Mouse (Mus musculus) stomach, adult 2 months (tissue): ENCODE data around the gene Ripply1. TPM values are rescaled to one million over a fixed set of nuclear protein-coding genes. Genes with fewer than 3 reads are reported as not detected.

Source experiments
- polyA plus RNA-seq: library from polyadenylated mRNA; depleted of rRNA; stranded (reverse); fragments of >200 nt; gene quantifications from 2 replicates; pipeline ENCODE4 v1.2.3, GENCODE M21; 2012; rRNA removed

Gene Ripply1
- polyA plus RNA-seq, result not detected in 2 replicates

GRCm38 (mm10) chrX:139782278-139783044 lies at the start of gene Ripply1:
Gene Ripply1, minus strand, starts transcription at chrX:139782353.

GRCm38 (mm10) chrX:139800406-139800878 lies 18.3 kb upstream of the Ripply1 start, which contains the start of gene Cldn2:
Gene Cldn2, plus strand, starts transcription at chrX:139800828.

Other genes with a start within 250 kb of the Ripply1 start
- 7.8 and 18.4 TPM in 2 replicates for gene Rnf128, start 219.0 kb downstream of the Ripply1 start, polyA plus RNA-seq
- 0.10 and 0.39 TPM in 2 replicates for gene Tbc1d8b, start 97.4 kb downstream of the Ripply1 start, polyA plus RNA-seq
- not detected in 2 replicates for gene Gm15013, start 67.9 kb downstream of the Ripply1 start, polyA plus RNA-seq
- 2.3 and 3.6 TPM in 2 replicates for gene Cldn2, start 18.5 kb upstream of the Ripply1 start, polyA plus RNA-seq
- 0.45 and 0.74 TPM in 2 replicates for gene Morc4, start 89.3 kb upstream of the Ripply1 start, polyA plus RNA-seq
- 0.18 TPM in 1 of 2 replicates, not detected in the other for gene Rbm41, start 216.2 kb upstream of the Ripply1 start, polyA plus RNA-seq